In genomic region chr2:30392114-30392576, GRCm38 (mm10) we compare ENCODE assay signal across 8 mouse cellular contexts. TPM values are rescaled to one million over a fixed set of nuclear protein-coding genes. Genes with fewer than 3 reads are reported as not detected.
DNase-seq lines count a peak whose midpoint lies in the region; ATAC-seq lines count a peak whose summit lies in the region.

Gene Dolpp1 (plus strand): TSS chr2:30392254.

- peak within 1 kb of the TSS; percentile 66 for H3K4me2 ChIP-seq in intestine, embryonic 14.5 days (ENCODE audit: low read length)

- peak within 1 kb of the TSS; percentile 84 for H3K27ac ChIP-seq in intestine, embryonic 14.5 days (ENCODE audit: low read depth)

- peak within 1 kb of the TSS; percentile 92 for H3K4me3 ChIP-seq in intestine, embryonic 14.5 days (ENCODE audit: low read depth, low read length)

- 1% methylated on average over 40 of the region's 40 CpGs for WGBS in intestine, embryonic 14.5 days

- H3K9me3 ChIP-seq in intestine, embryonic 14.5 days (ENCODE audit: control insufficient read depth, low read length): no peaks in the 10 kb centered on the region

- DNase-seq in adrenal gland, adult (ENCODE audit: inconsistent age in 2 of 2, low spot score in 1 of 2): peak; percentile 98
- peak; percentile 98 for DNase-seq in embryo, embryonic 10.5 days (ENCODE audit: low spot score)
- peak; percentile 99 for DNase-seq in gastrocnemius, postnatal 25 days
- peak; percentile 97 for DNase-seq in intestine, embryonic 14.5 days (ENCODE audit: low spot score)
- DNase-seq in left cerebral cortex, postnatal 14 days (ENCODE audit: low spot score in 2 of 2): peak; percentile 99 to 100
- DNase-seq in mesoderm, embryonic 11.5 days (ENCODE audit: low read depth, low spot score): peak; percentile 99
- peak; percentile 99 for DNase-seq in right cerebral cortex, postnatal 36 days (ENCODE audit: low spot score in 2 of 2)
- DNase-seq in yolk sac, embryonic 10.5 days (ENCODE audit: low spot score): peak; percentile 99

- peak within 1 kb of the TSS; percentile 57 for H3K9ac ChIP-seq in intestine, embryonic 14.5 days (ENCODE audit: low read length)

- H3K36me3 ChIP-seq in intestine, embryonic 14.5 days (ENCODE audit: control insufficient read depth, insufficient read depth, low read length): peaks cover 21% of the 10 kb centered on the region

- peaks cover 10% of the 10 kb centered on the region for H3K4me1 ChIP-seq in intestine, embryonic 14.5 days (replicated peaks; ENCODE audit: control insufficient read depth, insufficient read depth, low read length)

- intact Hi-C loops in left cerebral cortex, postnatal 14 days (cut with DNase I): no loop called here

- H3K27me3 ChIP-seq in intestine, embryonic 14.5 days (replicated peaks; ENCODE audit: control insufficient read depth, insufficient read depth, low read length): no peaks in the 10 kb centered on the region

- ATAC-seq in intestine, embryonic 14.5 days (replicated peaks; ENCODE audit: low FRiP score, low TSS enrichment, low read depth): peak; percentile 98

RNA-seq across cellular contexts. Expression of gene Dolpp1, which starts in this region (rescaled TPM):
- 1 to 10 TPM; 5.2 to 6.8 TPM for total RNA-seq in gastrocnemius, postnatal 25 days (2021)
- polyA plus RNA-seq in intestine, embryonic 14.5 days (2014; fragmentation: Nextera tagmentation; extraction: Ambion mirVana): 40.0 and 41.7 TPM in 2 replicates
- total RNA-seq in left cerebral cortex, postnatal 14 days (2021): 10 to 100 TPM; 23.9 to 30.9 TPM

Comparison
In these comparisons a context has a peak if more than half of its experiments do, and no peak if none do; other contexts are left out.
1. Peak in every context shown above with its lines: DNase-seq, ATAC-seq, H3K4me3 ChIP-seq and H3K27ac ChIP-seq.